Mouse (Mus musculus): Measurements from ENCODE around the gene Flot1. TPM values are rescaled to one million over a fixed set of nuclear protein-coding genes. Genes with fewer than 3 reads are reported as not detected.
A peak's percentile ranks its signal among the peaks of the same experiment; 100 is the strongest.

Gene Flot1
- polyA plus RNA-seq (2016; fragmentation: Nextera tagmentation; extraction: Ambion mirVana), result 78.2 and 80.2 TPM in 2 replicates

GRCm38 (mm10) chr17:35822964-35823937, at the start of gene Flot1:
Gene Flot1, plus strand, starts transcription at chr17:35823230.
- WGBS, result 1% methylated on average over 43 of the region's 47 CpGs
- Histone ChIP-seq H3K9me3 (replicated peaks) (0 out of 2 replicates have a peak, but pooled peaks cover 3% of the 10 kb centered on the region), H3K4me1 (replicated peaks) (peaks cover 26% of the 10 kb centered on the region), H3K36me3 (peaks cover 33% of the 10 kb centered on the region), H3K4me2 (peak within 1 kb of the TSS; percentile 91), H3K27ac (ENCODE audit: poor library complexity, severe bottlenecking) (peak within 1 kb of the TSS; percentile 89), H3K9ac (peak within 1 kb of the TSS; percentile 86), H3K27me3 (replicated peaks) (no peaks in the 10 kb centered on the region), H3K4me3 (peak within 1 kb of the TSS; percentile 89)
- ATAC-seq (ENCODE audit: insufficient number of reproducible peaks, low FRiP score), result peak; percentile 83

- H3K27ac ChIP-seq (ENCODE audit: poor library complexity, severe bottlenecking), result peak overlapping the region; percentile 57
- no peak overlapping the region for H3K4me2 ChIP-seq
- H3K9ac ChIP-seq, result no peak overlapping the region
- no peak overlapping the region for H3K4me3 ChIP-seq
- no peaks in the 10 kb centered on the region; the same call in 1 of the 2 replicates for H3K27me3 ChIP-seq (replicated peaks)
- no peaks in the 10 kb centered on the region for H3K9me3 ChIP-seq (replicated peaks)
- peaks cover 24% of the 10 kb centered on the region for H3K4me1 ChIP-seq (replicated peaks)
- no peaks in the 10 kb centered on the region for H3K36me3 ChIP-seq
- WGBS, result 38% methylated on average over 13 of the region's 13 CpGs
- peak; percentile 58 for ATAC-seq (ENCODE audit: insufficient number of reproducible peaks, low FRiP score)
Observed at GRCm38 (mm10) chr17:35776811-35777609, 46.0 kb upstream of the Flot1 start.

DNA sequence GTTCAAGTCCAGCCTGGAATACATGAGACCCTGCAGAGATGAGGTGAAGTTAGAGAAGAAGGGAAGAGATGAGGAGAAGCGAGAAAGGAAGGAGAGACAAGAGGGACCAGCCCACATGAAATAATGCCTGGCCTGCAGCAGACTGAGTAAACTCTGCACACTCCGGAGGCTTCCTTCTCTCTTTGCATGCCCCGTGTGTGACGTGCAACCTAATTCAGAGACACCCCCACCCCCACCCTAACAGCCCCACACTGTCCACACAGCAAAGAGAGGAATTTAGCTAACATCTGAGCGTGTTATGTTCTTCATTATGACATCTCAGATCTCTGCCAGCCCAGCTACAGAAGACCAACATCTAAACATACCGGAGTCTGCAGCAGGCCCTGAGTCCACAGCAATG, 44.1 kb upstream of the Flot1 start:
- Histone ChIP-seq H3K9ac (no peak overlapping the region), H3K4me1 (replicated peaks) (peaks cover 27% of the 10 kb centered on the region), H3K4me2 (no peak overlapping the region), H3K27ac (ENCODE audit: poor library complexity, severe bottlenecking) (no peak overlapping the region), H3K36me3 (no peaks in the 10 kb centered on the region), H3K4me3 (no peak overlapping the region), H3K27me3 (replicated peaks) (no peaks in the 10 kb centered on the region), H3K9me3 (replicated peaks) (no peaks in the 10 kb centered on the region)
- no peak for ATAC-seq (ENCODE audit: insufficient number of reproducible peaks, low FRiP score)
- 55% methylated on average over 6 of the region's 6 CpGs for WGBS

DNA sequence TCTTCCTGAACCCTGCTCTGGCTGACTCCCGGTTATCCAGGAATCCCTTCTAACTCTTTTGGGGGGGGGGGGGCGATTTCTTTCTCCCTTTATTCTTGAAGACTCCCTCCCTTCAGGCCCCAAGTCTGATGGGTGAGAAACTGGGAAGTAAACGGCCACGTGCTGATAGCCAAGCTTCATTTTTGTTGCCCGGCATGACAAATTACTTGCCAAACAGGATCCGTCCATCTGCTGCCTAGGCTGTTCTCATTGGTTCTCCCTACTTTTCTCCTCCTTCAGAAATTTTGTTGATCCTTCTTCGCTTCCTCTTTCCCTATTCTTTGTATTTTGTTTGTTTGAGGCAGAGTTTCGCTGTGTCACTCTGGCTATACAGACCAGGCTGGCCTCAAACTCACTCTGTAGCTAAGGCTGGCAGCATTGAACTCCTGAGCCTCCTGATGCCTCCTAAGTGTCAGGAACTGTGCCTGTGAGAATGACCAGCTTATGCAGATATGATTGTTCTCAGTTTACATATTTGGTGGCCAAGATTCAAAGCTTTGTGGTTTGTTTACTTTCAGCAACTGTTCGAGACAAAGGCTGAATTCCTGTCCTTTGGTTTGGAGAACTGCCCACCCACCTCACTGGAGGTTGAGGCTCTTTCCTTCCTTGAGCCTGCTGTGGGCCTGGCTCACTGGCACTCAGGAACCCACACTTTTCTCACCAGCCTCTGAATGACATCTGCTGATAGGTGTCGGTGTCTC, 43.4 kb upstream of the Flot1 start:
- H3K27ac ChIP-seq (ENCODE audit: poor library complexity, severe bottlenecking), result no peak overlapping the region
- no peaks in the 10 kb centered on the region for H3K27me3 ChIP-seq (replicated peaks)
- H3K4me2 ChIP-seq, result no peak overlapping the region
- H3K9me3 ChIP-seq (replicated peaks), result no peaks in the 10 kb centered on the region
- peaks cover 34% of the 10 kb centered on the region for H3K4me1 ChIP-seq (replicated peaks)
- H3K9ac ChIP-seq, result no peak overlapping the region
- H3K36me3 ChIP-seq, result no peaks in the 10 kb centered on the region
- 63% methylated on average over 10 of the region's 10 CpGs for WGBS
- no peak for ATAC-seq (ENCODE audit: insufficient number of reproducible peaks, low FRiP score)
- H3K4me3 ChIP-seq, result no peak overlapping the region

GRCm38 (mm10) chr17:35780362-35780761, 42.7 kb upstream of the Flot1 start:
- no peaks in the 10 kb centered on the region for H3K36me3 ChIP-seq
- no peaks in the 10 kb centered on the region for H3K9me3 ChIP-seq (replicated peaks)
- 89% methylated on average over 7 of the region's 7 CpGs for WGBS
- no peaks in the 10 kb centered on the region for H3K27me3 ChIP-seq (replicated peaks)
- H3K9ac ChIP-seq, result no peak overlapping the region
- ATAC-seq (ENCODE audit: insufficient number of reproducible peaks, low FRiP score), result no peak
- no peak overlapping the region for H3K4me3 ChIP-seq
- H3K4me2 ChIP-seq, result no peak overlapping the region
- H3K27ac ChIP-seq (ENCODE audit: poor library complexity, severe bottlenecking), result no peak overlapping the region
- peaks cover 40% of the 10 kb centered on the region for H3K4me1 ChIP-seq (replicated peaks)

- no peaks in the 10 kb centered on the region for H3K9me3 ChIP-seq (replicated peaks)
- WGBS, result 79% methylated on average over 2 of the region's 2 CpGs
- H3K4me2 ChIP-seq, result no peak overlapping the region
- no peak overlapping the region for H3K9ac ChIP-seq
- H3K27me3 ChIP-seq (replicated peaks), result no peaks in the 10 kb centered on the region
- peaks cover 34% of the 10 kb centered on the region for H3K4me1 ChIP-seq (replicated peaks)
- ATAC-seq (ENCODE audit: insufficient number of reproducible peaks, low FRiP score), result no peak
- H3K36me3 ChIP-seq, result no peaks in the 10 kb centered on the region
- no peak overlapping the region for H3K4me3 ChIP-seq
- no peak overlapping the region for H3K27ac ChIP-seq (ENCODE audit: poor library complexity, severe bottlenecking)
Observed at GRCm38 (mm10) chr17:35782398-35782797, 40.6 kb upstream of the Flot1 start.

- Histone ChIP-seq H3K27me3 (replicated peaks) (no peaks in the 10 kb centered on the region), H3K4me3 (no peak overlapping the region), H3K36me3 (no peaks in the 10 kb centered on the region), H3K4me1 (replicated peaks) (peaks cover 30% of the 10 kb centered on the region), H3K9ac (no peak overlapping the region), H3K9me3 (replicated peaks) (no peaks in the 10 kb centered on the region), H3K27ac (ENCODE audit: poor library complexity, severe bottlenecking) (no peak overlapping the region), H3K4me2 (no peak overlapping the region)
- WGBS, result 78% methylated on average over 5 of the region's 5 CpGs
- ATAC-seq (ENCODE audit: insufficient number of reproducible peaks, low FRiP score), result no peak
Observed at GRCm38 (mm10) chr17:35782924-35783323, 40.1 kb upstream of the Flot1 start.

DNA sequence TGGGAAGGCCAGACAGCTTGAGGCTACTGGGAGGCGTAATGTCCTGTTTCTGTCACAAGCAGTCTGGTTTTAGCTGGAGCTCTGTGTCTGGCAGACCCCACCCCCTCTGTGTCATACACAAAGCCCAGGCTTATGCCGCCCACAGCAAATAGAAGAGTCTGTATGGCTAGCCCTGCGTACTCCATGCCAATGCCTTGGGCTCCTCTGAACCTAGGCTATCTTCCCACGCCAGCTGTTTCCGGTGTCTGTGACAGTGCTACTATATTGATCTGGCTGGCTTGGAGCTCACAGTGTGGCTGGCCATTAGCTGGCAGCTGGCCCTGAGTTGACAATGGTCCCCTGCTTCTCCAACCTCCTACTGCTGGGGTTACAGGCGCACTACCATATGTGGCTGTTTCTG, 39.1 kb upstream of the Flot1 start:
- Histone ChIP-seq H3K4me1 (replicated peaks) (peaks cover 29% of the 10 kb centered on the region), H3K36me3 (no peaks in the 10 kb centered on the region), H3K27ac (ENCODE audit: poor library complexity, severe bottlenecking) (peak overlapping the region; percentile 40), H3K27me3 (replicated peaks) (no peaks in the 10 kb centered on the region), H3K9me3 (replicated peaks) (no peaks in the 10 kb centered on the region), H3K9ac (no peak overlapping the region), H3K4me2 (no peak overlapping the region), H3K4me3 (no peak overlapping the region)
- 53% methylated on average over 6 of the region's 6 CpGs for WGBS
- ATAC-seq (ENCODE audit: insufficient number of reproducible peaks, low FRiP score), result peak; percentile 53

- ATAC-seq (ENCODE audit: insufficient number of reproducible peaks, low FRiP score), result no peak
- H3K4me3 ChIP-seq, result no peak overlapping the region
- H3K9me3 ChIP-seq (replicated peaks), result no peaks in the 10 kb centered on the region
- no peak overlapping the region for H3K9ac ChIP-seq
- peaks cover 23% of the 10 kb centered on the region for H3K4me1 ChIP-seq (replicated peaks)
- peak overlapping the region; percentile 40; the same call in 1 of the 2 replicates for H3K27ac ChIP-seq (ENCODE audit: poor library complexity, severe bottlenecking)
- H3K27me3 ChIP-seq (replicated peaks), result no peaks in the 10 kb centered on the region
- WGBS, result 41% methylated on average over 4 of the region's 4 CpGs
- H3K4me2 ChIP-seq, result no peak overlapping the region
- H3K36me3 ChIP-seq, result no peaks in the 10 kb centered on the region
Observed at GRCm38 (mm10) chr17:35785140-35785539, 37.9 kb upstream of the Flot1 start.

GRCm38 (mm10) chr17:35787493-35787892, 35.5 kb upstream of the Flot1 start:
- Histone ChIP-seq H3K36me3 (no peaks in the 10 kb centered on the region), H3K27me3 (replicated peaks) (no peaks in the 10 kb centered on the region), H3K4me2 (no peak overlapping the region), H3K4me3 (no peak overlapping the region), H3K9ac (no peak overlapping the region), H3K27ac (ENCODE audit: poor library complexity, severe bottlenecking) (no peak overlapping the region), H3K4me1 (replicated peaks) (peaks cover 23% of the 10 kb centered on the region), H3K9me3 (replicated peaks) (no peaks in the 10 kb centered on the region)
- no peak for ATAC-seq (ENCODE audit: insufficient number of reproducible peaks, low FRiP score)
